Mouse (Mus musculus) neutrophil, adult 83 days (primary cell): ENCODE results near the gene Gm6367. TPM values are rescaled to one million over a fixed set of nuclear protein-coding genes. Genes with fewer than 3 reads are reported as not detected.

Source experiments
- total RNA-seq, 2 experiments: library from RNA; stranded (reverse); gene quantifications; one replicate each; pipeline ENCODE4 v1.2.4; 2023

Gene Gm6367
- total RNA-seq = not detected

DNA sequence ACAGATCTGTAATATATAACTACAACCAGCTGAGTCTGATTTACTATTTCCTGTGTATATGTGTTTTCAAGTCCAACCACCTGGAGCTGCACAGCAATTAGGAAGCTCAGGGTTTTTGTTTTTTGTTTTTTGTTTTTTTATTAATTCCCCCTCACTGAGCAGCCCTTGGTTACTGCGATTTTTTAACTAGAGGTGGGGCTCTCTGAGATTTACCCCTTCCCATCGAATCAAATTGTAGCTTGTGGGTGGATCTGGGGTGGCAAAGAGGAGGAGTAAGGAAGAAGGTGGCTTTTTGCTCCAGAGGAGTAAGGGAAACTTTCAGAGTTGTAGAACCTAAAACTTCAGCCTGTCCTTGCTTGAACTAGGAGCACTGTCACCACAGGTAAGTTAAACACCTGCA is at the start of gene Gm6367:
Gene Gm6367, plus strand, starts transcription at position 301 of the 400 bp plus-strand sequence.

Other genes starting within 250 kb of the Gm6367 start
- gene Gm3183, start 123.2 kb upstream of the Gm6367 start, total RNA-seq = not detected
- not detected for gene Gm7942, start 118.3 kb downstream of the Gm6367 start, total RNA-seq
- not detected for gene Gm16513, start 194.0 kb downstream of the Gm6367 start, total RNA-seq